Mouse (Mus musculus) CH12F3 (cell line): ENCODE results near the gene Cabin1.

Experiments
- in situ Hi-C: fragments of 300-500 bp; cut with MboI; formaldehyde crosslinking; loops from 2 replicates; pipeline ENCODE4 v1.14.3; 2020; ENCODE audit warnings: low sequenced_read_pairs

The Cabin1 gene

DNA sequence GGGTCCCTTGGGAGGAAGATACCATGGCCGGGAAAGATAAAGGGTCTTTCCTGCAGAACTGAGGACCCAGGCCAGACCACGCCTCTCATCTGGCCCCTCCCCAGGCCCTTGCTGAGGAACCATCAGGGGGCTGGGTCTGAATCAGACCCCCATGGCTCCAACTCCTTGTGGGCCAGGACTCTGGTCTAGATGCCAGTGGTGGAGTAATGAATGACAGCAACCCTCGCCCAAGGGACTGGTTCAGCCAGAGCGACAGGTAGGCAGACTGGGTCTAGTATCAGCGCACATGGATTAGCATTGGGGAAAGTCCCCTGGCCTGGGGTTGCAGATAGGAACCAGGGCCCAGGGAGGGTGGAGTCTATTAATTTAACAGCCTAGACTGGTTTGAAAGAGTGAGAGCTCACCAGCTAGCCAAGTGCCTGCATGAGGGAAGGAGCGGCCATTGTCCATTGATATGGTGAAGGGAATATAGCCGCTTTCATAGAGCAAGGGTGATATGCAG lies 122.4 kb downstream of the Cabin1 start:
- in situ Hi-C loops, result no loop called here

DNA sequence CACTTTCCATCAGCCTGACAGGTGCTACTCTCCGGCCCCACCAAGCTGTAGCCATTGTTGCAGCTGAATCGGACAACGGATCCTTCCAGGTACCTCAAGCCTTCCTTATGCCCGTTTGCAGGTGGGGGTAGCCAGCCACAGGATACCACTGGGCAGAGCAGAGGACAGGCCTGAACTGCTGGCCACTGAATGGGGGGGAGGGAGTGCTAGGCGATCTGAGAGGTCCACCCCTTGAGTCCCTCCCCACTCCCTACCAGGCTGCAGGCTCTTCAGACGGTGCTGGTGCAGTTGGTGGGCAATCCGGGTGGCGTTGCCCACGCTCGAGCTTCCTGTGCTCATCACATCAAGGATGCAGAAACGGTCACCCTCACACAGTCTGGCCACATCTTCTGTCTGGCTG lies 126.4 kb downstream of the Cabin1 start:
- in situ Hi-C loops, result no loop called here

DNA sequence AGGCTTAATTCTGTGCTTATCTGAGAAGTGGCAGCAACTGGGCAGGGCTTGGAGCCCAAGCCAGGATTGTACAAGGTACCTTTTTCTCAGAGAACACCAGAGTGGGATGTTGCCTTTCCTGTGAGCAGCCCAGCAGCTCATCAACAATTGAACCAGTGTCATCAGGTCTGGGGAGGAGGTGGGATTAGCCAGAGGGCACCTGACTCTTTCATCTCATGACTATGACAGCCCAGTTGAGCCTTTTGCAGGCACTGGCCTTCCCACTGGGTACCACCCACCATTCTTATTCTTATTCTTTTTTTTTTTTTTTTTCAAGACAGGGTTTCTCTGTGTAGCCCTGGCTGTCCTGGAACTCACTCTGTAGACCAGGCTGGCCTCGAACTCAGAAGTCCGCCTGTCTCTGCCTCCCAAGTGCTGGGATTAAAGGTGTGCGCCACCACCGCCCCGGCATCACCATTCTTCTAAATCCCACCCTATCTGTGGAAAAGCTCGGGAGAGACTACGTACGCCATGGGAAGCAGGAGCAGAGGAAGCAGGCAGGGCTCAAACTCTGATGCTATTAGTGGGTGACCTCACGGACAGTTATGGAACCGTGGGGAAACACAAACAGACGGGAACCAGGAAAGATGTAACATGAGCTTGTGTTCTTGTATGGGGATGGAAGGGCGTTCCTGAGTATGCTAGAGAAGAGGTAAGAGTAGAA lies 127.9 kb downstream of the Cabin1 start:
- in situ Hi-C loops, result no loop called here

DNA sequence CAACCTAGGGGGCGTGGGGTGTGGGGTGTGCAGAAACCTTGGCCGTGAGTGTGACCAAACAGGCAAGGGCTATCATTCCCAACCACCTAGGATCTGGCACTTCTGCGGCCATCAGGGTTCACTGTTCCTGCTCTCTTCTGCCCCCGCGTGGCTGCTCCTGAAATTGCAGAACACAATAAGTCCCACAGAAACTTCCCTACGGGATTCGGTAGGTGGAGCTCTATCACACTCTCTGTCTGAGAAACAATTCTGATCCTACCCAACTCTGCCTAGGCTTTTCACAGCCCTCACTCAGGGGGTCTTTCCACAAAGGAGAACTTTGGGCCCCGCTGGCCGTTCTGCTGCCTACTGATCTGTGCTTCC lies 128.5 kb downstream of the Cabin1 start:
- in situ Hi-C loops, result no loop called here

- in situ Hi-C loops, result no loop called here
Observed at GRCm38 (mm10) chr10:75635019-75635692, 129.0 kb downstream of the Cabin1 start.

DNA sequence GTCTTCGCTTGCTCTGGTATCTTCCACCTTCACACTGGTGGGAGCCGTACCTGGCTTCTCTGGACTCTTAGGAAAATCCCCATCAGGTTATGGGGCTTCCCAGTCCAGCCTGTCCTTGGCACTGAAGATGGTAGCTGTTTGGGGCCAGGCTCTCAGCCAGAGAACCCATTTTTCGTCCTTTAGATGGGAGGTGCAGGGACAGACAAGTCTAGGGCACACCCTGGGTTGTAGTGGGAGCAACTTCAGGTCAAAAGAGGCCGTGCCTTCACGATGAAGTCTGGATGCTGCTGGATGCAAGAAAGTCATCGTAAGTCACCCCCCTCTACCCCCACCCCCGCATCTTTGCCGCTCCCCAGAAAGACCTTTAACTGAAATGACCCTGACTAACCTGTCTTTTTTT lies 129.5 kb downstream of the Cabin1 start:
- in situ Hi-C loops, result no loop called here

DNA sequence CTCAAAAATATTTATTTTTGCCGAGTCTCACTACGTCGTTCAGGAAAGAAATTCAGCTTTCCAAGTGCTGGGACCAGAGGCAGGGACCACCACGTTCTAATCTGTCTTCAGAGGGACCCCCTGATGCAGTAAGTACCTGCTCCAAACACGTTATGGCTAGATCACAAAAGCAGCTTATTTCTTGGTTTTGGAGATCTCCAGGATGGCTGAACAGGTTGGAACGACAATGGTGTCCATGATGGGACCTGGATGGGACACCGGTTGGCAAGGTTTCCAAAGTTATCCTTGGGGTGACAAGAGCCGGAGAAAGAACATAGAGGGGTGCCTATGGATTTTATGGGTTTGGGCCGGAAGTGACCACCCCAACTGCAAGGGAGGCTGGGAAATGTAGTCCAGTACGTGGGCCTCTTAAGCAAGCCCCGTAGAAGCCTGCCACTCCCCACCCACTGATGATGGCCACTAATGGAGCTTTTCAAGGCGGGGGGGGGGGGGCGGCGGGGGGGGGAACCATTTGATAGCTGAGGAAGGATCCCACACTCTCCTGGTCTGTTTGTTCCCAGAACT lies 130.5 kb downstream of the Cabin1 start:
- in situ Hi-C loops, result no loop called here

DNA sequence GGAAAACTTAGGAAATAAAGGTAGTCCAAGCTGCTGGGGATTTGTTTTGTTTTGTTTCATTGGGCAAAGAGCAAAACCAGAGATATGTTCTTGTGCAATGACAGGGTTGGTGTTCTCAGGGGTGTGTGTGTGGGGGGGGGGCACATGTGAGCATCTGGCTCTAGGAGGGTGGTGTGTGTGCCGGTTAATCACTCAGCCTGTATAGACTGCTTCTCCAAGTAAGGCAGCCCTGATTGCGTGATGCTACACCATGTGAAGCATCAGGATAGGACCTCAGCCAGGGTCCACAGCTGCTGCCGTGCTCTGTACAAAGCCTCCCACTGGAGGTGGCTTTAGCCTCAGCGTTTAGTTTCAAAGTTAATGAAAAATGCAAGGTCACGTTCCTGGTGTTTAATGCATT lies 131.1 kb downstream of the Cabin1 start:
- in situ Hi-C loops, result no loop called here

DNA sequence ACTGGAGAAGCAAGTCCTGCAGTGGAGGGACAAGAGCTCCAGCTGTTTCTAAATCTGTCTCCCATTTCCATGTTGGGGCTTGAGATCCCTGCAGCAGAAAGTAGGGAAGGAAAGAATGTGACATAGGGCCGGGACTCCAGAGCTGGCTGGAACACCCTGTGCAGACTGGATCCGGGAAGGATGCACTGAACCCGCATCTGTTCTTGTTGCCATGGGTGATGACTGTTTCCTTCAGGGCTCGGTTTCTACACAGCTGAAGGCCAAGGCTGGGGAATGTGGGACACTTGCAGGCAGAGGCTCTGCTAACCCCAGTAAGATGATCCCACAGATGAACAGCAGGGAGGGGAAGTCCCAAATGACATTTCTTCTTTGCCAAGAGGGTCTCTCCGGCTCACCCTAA lies 131.5 kb downstream of the Cabin1 start:
- in situ Hi-C loops, result no loop called here

- in situ Hi-C loops, result no loop called here
Observed at GRCm38 (mm10) chr10:75627490-75627889, 136.7 kb downstream of the Cabin1 start.

- in situ Hi-C loops, result no loop called here
Observed at GRCm38 (mm10) chr10:75626991-75627390, 137.2 kb downstream of the Cabin1 start.

DNA sequence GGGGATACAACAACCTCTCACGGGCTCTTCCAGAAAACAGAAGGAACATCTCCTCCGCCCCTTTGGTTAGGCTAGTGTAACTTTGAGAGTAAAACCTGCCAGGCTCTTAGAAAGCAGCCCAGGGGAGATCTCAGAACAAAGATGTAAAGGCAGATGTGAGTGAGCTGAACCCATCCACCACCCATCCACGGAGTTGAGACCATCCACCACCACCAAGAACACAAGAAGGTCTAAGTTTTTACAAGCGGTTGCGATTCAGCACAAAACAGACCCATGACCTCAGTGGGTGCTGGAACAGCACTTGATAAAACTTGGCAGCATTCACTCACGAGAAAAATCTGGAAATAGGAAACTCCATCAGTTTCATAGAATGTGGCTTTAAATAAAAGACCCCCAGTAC lies 138.2 kb downstream of the Cabin1 start:
- in situ Hi-C loops, result no loop called here

DNA sequence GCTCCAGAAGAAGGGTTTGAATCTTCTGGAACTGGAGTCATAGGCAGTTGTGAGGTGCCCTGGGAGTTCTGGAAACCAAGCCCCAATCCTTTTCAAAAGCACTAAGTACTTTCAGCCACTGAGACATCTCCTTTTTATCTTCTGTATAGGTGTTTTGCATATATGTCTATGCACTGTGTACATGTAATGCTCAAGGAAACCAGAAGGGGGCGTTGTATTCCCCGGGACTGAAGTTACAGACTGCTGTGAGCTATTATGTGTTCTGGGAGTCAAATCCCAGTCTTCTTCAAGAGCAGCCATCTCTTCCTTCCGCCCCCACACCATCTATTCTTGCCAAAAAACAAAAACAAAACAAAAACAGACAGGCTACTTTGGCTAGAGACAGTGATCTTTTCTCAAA lies 143.3 kb downstream of the Cabin1 start:
- in situ Hi-C loops, result no loop called here

DNA sequence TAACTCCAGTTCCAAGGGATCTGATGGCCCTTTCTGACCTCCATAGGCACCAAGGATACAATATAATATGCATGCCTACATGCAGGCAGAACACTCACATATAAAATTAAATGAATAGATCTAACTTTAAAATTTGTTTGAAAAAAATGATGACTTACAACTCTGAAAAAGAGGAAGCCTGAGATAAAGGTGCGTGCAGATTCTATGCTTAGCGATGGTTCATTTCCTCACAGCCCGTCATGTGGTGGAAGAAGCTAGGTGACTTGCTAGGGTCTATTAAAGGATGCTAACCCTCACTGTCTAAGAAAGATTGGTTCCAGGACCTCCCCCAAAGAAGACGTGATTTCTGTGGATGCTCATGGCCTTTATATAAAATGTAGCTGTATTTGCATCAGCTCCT lies 148.1 kb downstream of the Cabin1 start:
- in situ Hi-C loops, result no loop called here

- in situ Hi-C loops, result no loop called here
Observed at GRCm38 (mm10) chr10:75610486-75610885, 153.7 kb downstream of the Cabin1 start.

- in situ Hi-C loops, result no loop called here
Observed at GRCm38 (mm10) chr10:75608975-75609374, 155.2 kb downstream of the Cabin1 start.

- in situ Hi-C loops, result no loop called here
Observed at GRCm38 (mm10) chr10:75607253-75607652, 156.9 kb downstream of the Cabin1 start.

GRCm38 (mm10) chr10:75605162-75605846 lies 158.8 kb downstream of the Cabin1 start:
- in situ Hi-C loops, result no loop called here

- in situ Hi-C loops, result no loop called here
Observed at GRCm38 (mm10) chr10:75600189-75600730, 163.9 kb downstream of the Cabin1 start.
